Mouse (Mus musculus) lung, postnatal 14 days (tissue): ENCODE measurements at regions not wholly inside any gene's neighbourhood (a gene's known extent, or its start where the extent isn't known, plus 50 kb on each side); places are given as distances from the start of the nearest gene placed in this dataset.
"Not testable (repeated sequence)": the region's sequence is repeated elsewhere in the genome, so short reads cannot be mapped to it uniquely, and the experiment has no call there.

Experiments
- DNase-seq: peaks from one replicate; pipeline ENCODE4 v3.0.0; 2021

GRCm38 (mm10) chr8:56929076-56929475 is 378.2 kb downstream of the Fbxo8 start:
- DNase-seq, result no peak

- no peak for DNase-seq
These were observed 381.5 kb downstream of the Fbxo8 start for GRCm38 (mm10) chr8:56932421-56932820.

- no peak for DNase-seq
These were observed 358.6 kb upstream of the Hand2 start for GRCm38 (mm10) chr8:56962186-56962585.

- DNase-seq, result no peak
These were observed 350.5 kb upstream of the Hand2 start for GRCm38 (mm10) chr8:56970311-56970710.

- DNase-seq, result no peak
These were observed 341.8 kb upstream of the Hand2 start for GRCm38 (mm10) chr8:56978994-56979393.

- no peak for DNase-seq
These were observed 341.4 kb upstream of the Hand2 start for GRCm38 (mm10) chr8:56979416-56979815.

- no peak for DNase-seq
These were observed 310.3 kb upstream of the Hand2 start for GRCm38 (mm10) chr8:57010318-57011024.

GRCm38 (mm10) chr8:57013813-57014320 is 306.9 kb upstream of the Hand2 start:
- no peak for DNase-seq

GRCm38 (mm10) chr8:57016329-57016728 is 304.5 kb upstream of the Hand2 start:
- no peak for DNase-seq

GRCm38 (mm10) chr8:57028096-57028495 is 292.7 kb upstream of the Hand2 start:
- not testable (repeated sequence) for DNase-seq

- no peak for DNase-seq
These were observed 272.3 kb upstream of the Hand2 start for GRCm38 (mm10) chr8:57048490-57048889.

GRCm38 (mm10) chr8:57048909-57049308 is 271.9 kb upstream of the Hand2 start:
- DNase-seq, result no peak

- DNase-seq, result no peak
These were observed 268.1 kb upstream of the Hand2 start for GRCm38 (mm10) chr8:57052661-57053060.

GRCm38 (mm10) chr8:57076995-57077394 is 243.8 kb upstream of the Hand2 start:
- DNase-seq, result no peak

- no peak for DNase-seq
These were observed 234.0 kb upstream of the Hand2 start for GRCm38 (mm10) chr8:57086811-57087210.

GRCm38 (mm10) chr8:57092403-57092802 is 228.4 kb upstream of the Hand2 start:
- no peak for DNase-seq

- DNase-seq, result no peak
These were observed 225.6 kb upstream of the Hand2 start for GRCm38 (mm10) chr8:57095169-57095568.

- DNase-seq, result not testable (repeated sequence)
These were observed 209.9 kb upstream of the Hand2 start for GRCm38 (mm10) chr8:57110765-57111402.

- no peak for DNase-seq
These were observed 209.4 kb upstream of the Hand2 start for GRCm38 (mm10) chr8:57111403-57111771.

GRCm38 (mm10) chr8:57113915-57114314 is 206.9 kb upstream of the Hand2 start:
- no peak for DNase-seq

GRCm38 (mm10) chr8:57115303-57115702 is 205.5 kb upstream of the Hand2 start:
- DNase-seq, result no peak

- no peak for DNase-seq
These were observed 186.7 kb upstream of the Hand2 start for GRCm38 (mm10) chr8:57134041-57134440.

GRCm38 (mm10) chr8:57134726-57135125 is 186.1 kb upstream of the Hand2 start:
- no peak for DNase-seq

- no peak for DNase-seq
These were observed 172.7 kb upstream of the Hand2 start for GRCm38 (mm10) chr8:57148036-57148435.

- DNase-seq, result no peak
These were observed 129.6 kb upstream of the Hand2 start for GRCm38 (mm10) chr8:57191153-57191552.
